Comparison of ENCODE assay signal across 13 mouse cellular contexts in genomic region chr10:17022216-17023158, GRCm38 (mm10).
DNase-seq lines count a peak whose midpoint lies in the region; ATAC-seq and TF ChIP-seq lines count a peak whose summit lies in the region.
"Had no signal": no experiment of that assay in that cellular context is flagged by ENCODE, and none has a peak within 500 bp of the region (broad histone marks: within the 10 kb centered on the region; RNA-seq: fewer than 3 reads in every experiment).

No protein-coding gene starts in this region.

- no peak overlapping the region for H3K27ac ChIP-seq in neural tube, embryonic 12.5 days
- H3K27ac ChIP-seq in hindbrain, postnatal 0 days = no peak overlapping the region
- no peak overlapping the region for H3K27ac ChIP-seq in neural tube, embryonic 15.5 days (replicated peaks)
- H3K27ac ChIP-seq in limb, embryonic 10.5 days = no peak overlapping the region
- H3K27ac ChIP-seq: embryonic facial prominence, embryonic 13.5 days had no signal

- 68% methylated on average over 5 of the region's 5 CpGs for WGBS in neural tube, embryonic 12.5 days
- 64% methylated on average over 5 of the region's 5 CpGs for WGBS in hindbrain, postnatal 0 days
- WGBS in neural tube, embryonic 15.5 days = 43% methylated on average over 5 of the region's 5 CpGs
- 89% methylated on average over 5 of the region's 5 CpGs for WGBS in limb, embryonic 10.5 days

- ATAC-seq in neural tube, embryonic 12.5 days (ENCODE audit: low FRiP score, low read depth) = peak; percentile 77; the same call in 1 of the 2 replicates
- no peak for ATAC-seq in hindbrain, postnatal 0 days
- peak; percentile 59 for ATAC-seq in neural tube, embryonic 15.5 days (ENCODE audit: low FRiP score)
- ATAC-seq: activated CD4-positive, CD25-positive, alpha-beta regulatory T cell, adult 4 months had no signal

- no peak overlapping the region for H3K4me3 ChIP-seq in neural tube, embryonic 12.5 days
- no peak overlapping the region for H3K4me3 ChIP-seq in hindbrain, postnatal 0 days (ENCODE audit: low read length)
- H3K4me3 ChIP-seq in neural tube, embryonic 15.5 days (replicated peaks) = no peak overlapping the region
- no peak overlapping the region for H3K4me3 ChIP-seq in limb, embryonic 10.5 days
- H3K4me3 ChIP-seq: embryonic facial prominence, embryonic 13.5 days had no signal

- DNase-seq in cerebellum, adult 18-20 months = peak; percentile 7 to 36
- no peak for DNase-seq in cerebellum, postnatal 36 days
- DNase-seq in neural tube, embryonic 10.5 days (ENCODE audit: extremely low spot score, low spot score) = no peak
- peak; percentile 26 for DNase-seq in hindbrain, postnatal 0 days (ENCODE audit: low spot score)
- no peak for DNase-seq in urinary bladder, postnatal 4 days (ENCODE audit: low spot score in 2 of 2)
- DNase-seq in limb, embryonic 10.5 days (ENCODE audit: low spot score) = no peak
- DNase-seq: layer of hippocampus, adult 9-11 months; lung, postnatal 10 days had no signal

- H3K36me3 ChIP-seq in neural tube, embryonic 12.5 days = no peaks in the 10 kb centered on the region
- no peaks in the 10 kb centered on the region for H3K36me3 ChIP-seq in hindbrain, postnatal 0 days (ENCODE audit: insufficient read depth, low read length)
- H3K36me3 ChIP-seq in neural tube, embryonic 15.5 days = no peaks in the 10 kb centered on the region
- H3K36me3 ChIP-seq in limb, embryonic 10.5 days = no peaks in the 10 kb centered on the region
- H3K36me3 ChIP-seq: embryonic facial prominence, embryonic 13.5 days; G1E had no signal

- H3K4me1 ChIP-seq in neural tube, embryonic 12.5 days = no peaks in the 10 kb centered on the region
- no peaks in the 10 kb centered on the region for H3K4me1 ChIP-seq in hindbrain, postnatal 0 days (ENCODE audit: insufficient read depth, low read length)
- no peaks in the 10 kb centered on the region for H3K4me1 ChIP-seq in neural tube, embryonic 15.5 days
- peaks cover 8% of the 10 kb centered on the region; the same call in 1 of the 2 replicates for H3K4me1 ChIP-seq in limb, embryonic 10.5 days

- TF ChIP-seq CTCF in hindbrain, postnatal 0 days (IDR thresholded peaks at IDR 0.05; ENCODE audit: low read depth) = no peak

- H3K27me3 ChIP-seq in neural tube, embryonic 12.5 days (replicated peaks) = no peaks in the 10 kb centered on the region
- H3K27me3 ChIP-seq in hindbrain, postnatal 0 days (ENCODE audit: insufficient read depth, low read length) = no peaks in the 10 kb centered on the region
- H3K27me3 ChIP-seq in neural tube, embryonic 15.5 days (replicated peaks) = no peaks in the 10 kb centered on the region
- H3K27me3 ChIP-seq in limb, embryonic 10.5 days (ENCODE audit: low read depth, poor library complexity, severe bottlenecking) = no peaks in the 10 kb centered on the region
- H3K27me3 ChIP-seq: embryonic facial prominence, embryonic 13.5 days had no signal

- no peak overlapping the region for H3K4me2 ChIP-seq in neural tube, embryonic 12.5 days (replicated peaks)
- no peak overlapping the region for H3K4me2 ChIP-seq in hindbrain, postnatal 0 days (ENCODE audit: low read depth, low read length)
- H3K4me2 ChIP-seq in neural tube, embryonic 15.5 days = no peak overlapping the region
- H3K4me2 ChIP-seq: embryonic facial prominence, embryonic 13.5 days had no signal

- H3K9me3 ChIP-seq in neural tube, embryonic 12.5 days = no peaks in the 10 kb centered on the region
- H3K9me3 ChIP-seq in hindbrain, postnatal 0 days (ENCODE audit: low read length) = no peaks in the 10 kb centered on the region
- H3K9me3 ChIP-seq in neural tube, embryonic 15.5 days (replicated peaks) = no peaks in the 10 kb centered on the region
- no peaks in the 10 kb centered on the region for H3K9me3 ChIP-seq in limb, embryonic 10.5 days (replicated peaks)
- H3K9me3 ChIP-seq: embryonic facial prominence, embryonic 13.5 days; G1E had no signal

- H3K9ac ChIP-seq in neural tube, embryonic 12.5 days = no peak overlapping the region
- no peak overlapping the region for H3K9ac ChIP-seq in hindbrain, postnatal 0 days (replicated peaks; ENCODE audit: low read length)
- no peak overlapping the region for H3K9ac ChIP-seq in neural tube, embryonic 15.5 days (replicated peaks)
- H3K9ac ChIP-seq: embryonic facial prominence, embryonic 13.5 days had no signal

Comparison
In these comparisons a context has a peak if more than half of its experiments do, and no peak if none do; other contexts are left out.
1. DNase-seq: peak in cerebellum, adult 18-20 months (2 of 2) and hindbrain, postnatal 0 days (single experiment); none in cerebellum, postnatal 36 days (0 of 2), neural tube, embryonic 10.5 days (single experiment), urinary bladder, postnatal 4 days (0 of 2) and limb, embryonic 10.5 days (single experiment).